Mouse (Mus musculus) kidney, adult 2 months (tissue): Measurements from ENCODE around the gene Fam174b. TPM values are rescaled to one million over a fixed set of nuclear protein-coding genes. Genes with fewer than 3 reads are reported as not detected.

Experiments used
- DNase-seq: peaks from one replicate; pipeline ENCODE4 v3.0.0; 2021
- H3K27ac ChIP-seq: fragments of 200-500 bp; 2 replicates; pipeline ENCODE4 v1.5.1; 2012; ENCODE audit warnings: low read depth, low read length, control low read depth, inconsistent platforms; ENCODE audit not compliant: insufficient read depth
- H3K27me3 ChIP-seq: fragments of 200-500 bp; replicated peaks from 2 replicates; pipeline ENCODE4 v1.6.1; 2012; ENCODE audit warnings: mild to moderate bottlenecking, moderate library complexity, low read length, inconsistent platforms; ENCODE audit not compliant: control insufficient read depth, insufficient read depth
- H3K36me3 ChIP-seq: fragments of 200-500 bp; 2 replicates; pipeline ENCODE4 v1.6.1; 2012; ENCODE audit warnings: mild to moderate bottlenecking, moderate library complexity, low read length, inconsistent platforms; ENCODE audit not compliant: control insufficient read depth, insufficient read depth
- H3K4me1 ChIP-seq: fragments of 200-500 bp; 2 replicates; pipeline ENCODE4 v1.6.1; 2011; ENCODE audit warnings: low read length; ENCODE audit not compliant: control insufficient read depth, insufficient read depth
- H3K4me3 ChIP-seq: fragments of 200-500 bp; 2 replicates; pipeline ENCODE4 v1.5.1; 2011; ENCODE audit warnings: mild to moderate bottlenecking, low read depth, low read length, control low read depth; ENCODE audit not compliant: insufficient read depth
- CTCF ChIP-seq: fragments of 200-500 bp; conservative IDR thresholded peaks from 2 replicates; pipeline ENCODE4 v1.5.1; 2011; ENCODE audit warnings: low read depth, mild to moderate bottlenecking, control low read depth, low read length, moderate library complexity, mixed read lengths; ENCODE audit not compliant: insufficient read depth, insufficient read length
- POLR2A ChIP-seq: fragments of 200-500 bp; IDR thresholded peaks from one replicate; pipeline ENCODE4 v1.6.1; 2011; ENCODE audit warnings: low read depth, low read length, control low read depth
- WGBS: fragments of 180-500 bp; shearing (Covaris S2); methylation state at CpG from one replicate; pipeline ENCODE4 v1.1.7; 2018; 5-methylcytosine and 5-hydroxymethylcytosine counted together
- polyA plus RNA-seq: library from polyadenylated mRNA; depleted of rRNA; stranded (reverse); fragments of >200 nt; gene quantifications from 2 replicates; pipeline ENCODE4 v1.2.3, GENCODE M21; 2012

Fam174b gene
- polyA plus RNA-seq, 1 experiment: 17.1 TPM

- no peak overlapping the region for H3K27ac ChIP-seq
- no peaks in the 10 kb centered on the region for H3K27me3 ChIP-seq
- no peak for TF ChIP-seq CTCF
- no peak for TF ChIP-seq POLR2A
- no peak overlapping the region for H3K4me3 ChIP-seq
- no peaks in the 10 kb centered on the region for H3K36me3 ChIP-seq
- DNase-seq: no peak
- 74% methylated on average over 8 of the region's 8 CpGs for WGBS
- no peaks in the 10 kb centered on the region for H3K4me1 ChIP-seq
These were observed 3.0 kb downstream of the Fam174b start for GRCm38 (mm10) chr7:73743144-73743543.

- 84% methylated on average over 10 of the region's 10 CpGs for WGBS
- Histone ChIP-seq H3K27ac (no peak overlapping the region), H3K4me1 (no peaks in the 10 kb centered on the region), H3K4me3 (no peak overlapping the region), H3K27me3 (no peaks in the 10 kb centered on the region), H3K36me3 (no peaks in the 10 kb centered on the region)
- no peak for DNase-seq
- TF ChIP-seq CTCF (no peak), POLR2A (no peak)
These were observed 3.8 kb downstream of the Fam174b start for GRCm38 (mm10) chr7:73743831-73744370.

- no peaks in the 10 kb centered on the region for H3K27me3 ChIP-seq
- H3K4me3 ChIP-seq: no peak overlapping the region
- DNase-seq: peak; percentile 82
- H3K27ac ChIP-seq: no peak overlapping the region
- no peaks in the 10 kb centered on the region for H3K36me3 ChIP-seq
- TF ChIP-seq POLR2A (no peak), CTCF (no peak)
- H3K4me1 ChIP-seq: no peaks in the 10 kb centered on the region
- WGBS: 39% methylated on average over 5 of the region's 5 CpGs
These were observed 5.8 kb downstream of the Fam174b start for GRCm38 (mm10) chr7:73745903-73746302.

GRCm38 (mm10) chr7:73746836-73747235 is 6.7 kb downstream of the Fam174b start:
- Histone ChIP-seq H3K4me3 (no peak overlapping the region), H3K36me3 (no peaks in the 10 kb centered on the region), H3K27ac (no peak overlapping the region), H3K27me3 (no peaks in the 10 kb centered on the region), H3K4me1 (no peaks in the 10 kb centered on the region)
- peak; percentile 12 for DNase-seq
- WGBS: 78% methylated on average over 4 of the region's 4 CpGs
- TF ChIP-seq CTCF (no peak), POLR2A (no peak)

GRCm38 (mm10) chr7:73747531-73747930 is 7.4 kb downstream of the Fam174b start:
- no peak overlapping the region for H3K4me3 ChIP-seq
- no peak for TF ChIP-seq CTCF
- TF ChIP-seq POLR2A: no peak
- H3K27ac ChIP-seq: no peak overlapping the region
- H3K36me3 ChIP-seq: no peaks in the 10 kb centered on the region
- 72% methylated on average over 3 of the region's 3 CpGs for WGBS
- no peaks in the 10 kb centered on the region for H3K27me3 ChIP-seq
- no peak for DNase-seq
- H3K4me1 ChIP-seq: no peaks in the 10 kb centered on the region

GRCm38 (mm10) chr7:73748437-73749108 is 8.5 kb downstream of the Fam174b start:
- TF ChIP-seq CTCF: no peak
- TF ChIP-seq POLR2A: no peak
- Histone ChIP-seq H3K27ac (no peak overlapping the region), H3K4me3 (no peak overlapping the region), H3K27me3 (no peaks in the 10 kb centered on the region), H3K36me3 (no peaks in the 10 kb centered on the region), H3K4me1 (no peaks in the 10 kb centered on the region)
- 90% methylated on average over 5 of the region's 5 CpGs for WGBS
- DNase-seq: no peak

GRCm38 (mm10) chr7:73749339-73749738 is 9.2 kb downstream of the Fam174b start:
- peak; percentile 38; the same call in 1 of the 2 replicates for TF ChIP-seq CTCF
- no peak for TF ChIP-seq POLR2A
- no peaks in the 10 kb centered on the region for H3K36me3 ChIP-seq
- H3K27ac ChIP-seq: no peak overlapping the region
- 93% methylated on average over 2 of the region's 2 CpGs for WGBS
- no peaks in the 10 kb centered on the region for H3K27me3 ChIP-seq
- no peaks in the 10 kb centered on the region for H3K4me1 ChIP-seq
- H3K4me3 ChIP-seq: no peak overlapping the region
- no peak for DNase-seq

- WGBS: 69% methylated on average over 7 of the region's 7 CpGs
- no peak overlapping the region for H3K4me3 ChIP-seq
- no peak for TF ChIP-seq CTCF
- no peak for TF ChIP-seq POLR2A
- DNase-seq: no peak
- H3K27me3 ChIP-seq: no peaks in the 10 kb centered on the region
- no peaks in the 10 kb centered on the region for H3K36me3 ChIP-seq
- no peak overlapping the region for H3K27ac ChIP-seq
- H3K4me1 ChIP-seq: no peaks in the 10 kb centered on the region
These were observed 9.9 kb downstream of the Fam174b start for GRCm38 (mm10) chr7:73749983-73750382.
